Mouse (Mus musculus) liver, embryonic 13.5 days (tissue): Measurements from ENCODE around the gene Rasgef1b. TPM values are rescaled to one million over a fixed set of nuclear protein-coding genes. Genes with fewer than 3 reads are reported as not detected.

Experiments used
- ATAC-seq: fragments of 200-750 bp; cut with Nextera tagmentation; 2 replicates; pipeline ENCODE4 v1.8.0; 2017; ENCODE audit warnings: low read depth, mild to moderate bottlenecking, moderate number of reproducible peaks, moderate library complexity
- DNase-seq: peaks from one replicate; pipeline ENCODE4 v3.0.0; 2022
- H3K27ac ChIP-seq: fragments of 300-500 bp; sonication (generic); 2 replicates; pipeline ENCODE4 v1.5.1; 2015; ENCODE audit warnings: moderate library complexity, mild to moderate bottlenecking, inconsistent platforms
- H3K27me3 ChIP-seq: fragments of 300-500 bp; sonication (generic); 2 replicates; pipeline ENCODE4 v1.6.1; 2015; ENCODE audit warnings: mild to moderate bottlenecking, inconsistent platforms
- H3K36me3 ChIP-seq: fragments of 300-500 bp; sonication (generic); 2 replicates; pipeline ENCODE4 v1.6.1; 2015; ENCODE audit warnings: mild to moderate bottlenecking, inconsistent platforms
- H3K4me1 ChIP-seq: fragments of 300-500 bp; sonication (generic); replicated peaks from 2 replicates; pipeline ENCODE4 v1.6.1; 2015; ENCODE audit warnings: inconsistent platforms
- H3K4me2 ChIP-seq: fragments of 300-500 bp; sonication (generic); 2 replicates; pipeline ENCODE4 v1.6.1; 2015; ENCODE audit warnings: inconsistent platforms, mild to moderate bottlenecking, moderate library complexity
- H3K4me3 ChIP-seq: fragments of 300-500 bp; sonication (generic); replicated peaks from 2 replicates; pipeline ENCODE4 v1.5.1; 2015; ENCODE audit warnings: mild to moderate bottlenecking, inconsistent platforms
- H3K9ac ChIP-seq: fragments of 300-500 bp; sonication (generic); 2 replicates; pipeline ENCODE4 v1.6.1; 2015; ENCODE audit warnings: mild to moderate bottlenecking, inconsistent platforms
- H3K9me3 ChIP-seq: fragments of 300-500 bp; sonication (generic); replicated peaks from 2 replicates; pipeline ENCODE4 v1.6.1; 2016; ENCODE audit warnings: inconsistent platforms
- WGBS: fragments of 180-500 bp; shearing (Covaris S2); methylation state at CpG from one replicate; pipeline ENCODE4 v1.1.7; 2015; ENCODE audit not compliant: insufficient replicate concordance; 5-methylcytosine and 5-hydroxymethylcytosine counted together
- polyA plus RNA-seq: library from polyadenylated mRNA; unstranded; fragments of >200 nt; fragmentation: Nextera tagmentation; extraction: Ambion mirVana; gene quantifications from 2 replicates; pipeline ENCODE4 v1.2.1, GENCODE M21; 2015

Gene Rasgef1b
- polyA plus RNA-seq, 1 experiment from 2014 or later = 4.3 TPM

- H3K36me3 ChIP-seq = no peaks in the 10 kb centered on the region
- no peak overlapping the region for H3K27ac ChIP-seq
- no peak overlapping the region for H3K9ac ChIP-seq
- no peaks in the 10 kb centered on the region for H3K9me3 ChIP-seq
- peaks cover 2% of the 10 kb centered on the region; the same call in 1 of the 2 replicates for H3K4me1 ChIP-seq
- no peak overlapping the region for H3K4me3 ChIP-seq
- 70% methylated on average over 8 of the region's 8 CpGs for WGBS
- DNase-seq (no peak), ATAC-seq (no peak)
- no peaks in the 10 kb centered on the region for H3K27me3 ChIP-seq
- H3K4me2 ChIP-seq = no peak overlapping the region
Observed at GRCm38 (mm10) chr5:99432471-99432870, 296.4 kb downstream of the Rasgef1b start.

GRCm38 (mm10) chr5:99429273-99429672 lies 299.6 kb downstream of the Rasgef1b start:
- no peaks in the 10 kb centered on the region for H3K27me3 ChIP-seq
- H3K4me1 ChIP-seq = no peaks in the 10 kb centered on the region; the same call in 1 of the 2 replicates
- no peak overlapping the region for H3K27ac ChIP-seq
- no peak for ATAC-seq
- DNase-seq = no peak
- H3K36me3 ChIP-seq = no peaks in the 10 kb centered on the region
- H3K9ac ChIP-seq = no peak overlapping the region
- no peak overlapping the region for H3K4me3 ChIP-seq
- no peaks in the 10 kb centered on the region for H3K9me3 ChIP-seq
- H3K4me2 ChIP-seq = no peak overlapping the region
- WGBS = 68% methylated on average over 8 of the region's 8 CpGs

- Histone ChIP-seq H3K4me3 (no peak overlapping the region), H3K27me3 (no peaks in the 10 kb centered on the region), H3K36me3 (no peaks in the 10 kb centered on the region), H3K9me3 (no peaks in the 10 kb centered on the region), H3K27ac (no peak overlapping the region), H3K4me2 (no peak overlapping the region), H3K4me1 (no peaks in the 10 kb centered on the region; the same call in 1 of the 2 replicates), H3K9ac (no peak overlapping the region)
- no peak for DNase-seq
- WGBS = 47% methylated on average over 5 of the region's 5 CpGs
- ATAC-seq = no peak
Observed at GRCm38 (mm10) chr5:99428648-99429047, 300.2 kb downstream of the Rasgef1b start.

GRCm38 (mm10) chr5:99423271-99423670 lies 305.6 kb downstream of the Rasgef1b start:
- no peak overlapping the region for H3K27ac ChIP-seq
- 61% methylated on average over 5 of the region's 5 CpGs for WGBS

GRCm38 (mm10) chr5:99422856-99423255 lies 306.0 kb downstream of the Rasgef1b start:
- ATAC-seq (no peak), DNase-seq (no peak)
- no peaks in the 10 kb centered on the region for H3K9me3 ChIP-seq
- no peak overlapping the region for H3K4me2 ChIP-seq
- no peak overlapping the region for H3K9ac ChIP-seq
- H3K27me3 ChIP-seq = no peaks in the 10 kb centered on the region
- H3K4me3 ChIP-seq = no peak overlapping the region
- 73% methylated on average over 4 of the region's 4 CpGs for WGBS
- no peak overlapping the region for H3K27ac ChIP-seq
- peaks cover 6% of the 10 kb centered on the region; the same call in 1 of the 2 replicates for H3K4me1 ChIP-seq
- H3K36me3 ChIP-seq = no peaks in the 10 kb centered on the region

More at GRCm38 (mm10) chr5:99423271-99423670, 305.6 kb downstream of the Rasgef1b start:
- H3K27me3 ChIP-seq = no peaks in the 10 kb centered on the region
- H3K36me3 ChIP-seq = no peaks in the 10 kb centered on the region
- H3K4me3 ChIP-seq = no peak overlapping the region
- DNase-seq (no peak), ATAC-seq (no peak)
- H3K9ac ChIP-seq = no peak overlapping the region
- no peak overlapping the region for H3K4me2 ChIP-seq
- H3K9me3 ChIP-seq = no peaks in the 10 kb centered on the region
- peaks cover 6% of the 10 kb centered on the region; the same call in 1 of the 2 replicates for H3K4me1 ChIP-seq

GRCm38 (mm10) chr5:99422092-99422491 lies 306.8 kb downstream of the Rasgef1b start:
- Histone ChIP-seq H3K27me3 (no peaks in the 10 kb centered on the region), H3K27ac (no peak overlapping the region), H3K4me2 (no peak overlapping the region), H3K36me3 (no peaks in the 10 kb centered on the region), H3K4me1 (peaks cover 6% of the 10 kb centered on the region; the same call in 1 of the 2 replicates), H3K4me3 (no peak overlapping the region), H3K9me3 (no peaks in the 10 kb centered on the region), H3K9ac (no peak overlapping the region)
- ATAC-seq = peak; percentile 66
- WGBS = 59% methylated on average over 6 of the region's 6 CpGs
- no peak for DNase-seq

GRCm38 (mm10) chr5:99419872-99420271 lies 309.0 kb downstream of the Rasgef1b start:
- DNase-seq (no peak), ATAC-seq (no peak)
- 40% methylated on average over 2 of the region's 2 CpGs for WGBS
- Histone ChIP-seq H3K4me3 (no peak overlapping the region), H3K36me3 (no peaks in the 10 kb centered on the region), H3K27me3 (no peaks in the 10 kb centered on the region), H3K4me2 (no peak overlapping the region), H3K9me3 (no peaks in the 10 kb centered on the region), H3K4me1 (peaks cover 6% of the 10 kb centered on the region; the same call in 1 of the 2 replicates), H3K27ac (no peak overlapping the region), H3K9ac (no peak overlapping the region)

GRCm38 (mm10) chr5:99416902-99417301 lies 312.0 kb downstream of the Rasgef1b start:
- ATAC-seq = no peak
- Histone ChIP-seq H3K9me3 (no peaks in the 10 kb centered on the region), H3K27me3 (no peaks in the 10 kb centered on the region), H3K9ac (no peak overlapping the region), H3K4me1 (peaks cover 6% of the 10 kb centered on the region; the same call in 1 of the 2 replicates), H3K36me3 (no peaks in the 10 kb centered on the region), H3K27ac (no peak overlapping the region), H3K4me3 (no peak overlapping the region), H3K4me2 (no peak overlapping the region)
- no peak for DNase-seq
- 77% methylated on average over 21 of the region's 21 CpGs for WGBS

GRCm38 (mm10) chr5:99415676-99416075 lies 313.2 kb downstream of the Rasgef1b start:
- H3K9ac ChIP-seq = no peak overlapping the region
- ATAC-seq (no peak), DNase-seq (no peak)
- H3K27ac ChIP-seq = no peak overlapping the region
- H3K4me2 ChIP-seq = no peak overlapping the region
- H3K27me3 ChIP-seq = no peaks in the 10 kb centered on the region
- H3K9me3 ChIP-seq = no peaks in the 10 kb centered on the region
- 79% methylated on average over 12 of the region's 12 CpGs for WGBS
- no peak overlapping the region for H3K4me3 ChIP-seq
- no peaks in the 10 kb centered on the region for H3K36me3 ChIP-seq
- H3K4me1 ChIP-seq = no peaks in the 10 kb centered on the region

GRCm38 (mm10) chr5:99415049-99415448 lies 313.8 kb downstream of the Rasgef1b start:
- H3K4me3 ChIP-seq = no peak overlapping the region
- WGBS = 51% methylated on average over 2 of the region's 2 CpGs
- ATAC-seq (no peak), DNase-seq (no peak)
- no peak overlapping the region for H3K4me2 ChIP-seq
- H3K27me3 ChIP-seq = no peaks in the 10 kb centered on the region
- no peak overlapping the region for H3K27ac ChIP-seq
- H3K36me3 ChIP-seq = no peaks in the 10 kb centered on the region
- no peaks in the 10 kb centered on the region for H3K9me3 ChIP-seq
- no peaks in the 10 kb centered on the region for H3K4me1 ChIP-seq
- H3K9ac ChIP-seq = no peak overlapping the region

- H3K4me1 ChIP-seq = no peaks in the 10 kb centered on the region
- no peak overlapping the region for H3K4me2 ChIP-seq
- no peak overlapping the region for H3K27ac ChIP-seq
- no peak for ATAC-seq
- no peak overlapping the region for H3K4me3 ChIP-seq
- no peaks in the 10 kb centered on the region for H3K27me3 ChIP-seq
- DNase-seq = no peak
- WGBS = 68% methylated on average over 6 of the region's 6 CpGs
- no peaks in the 10 kb centered on the region for H3K36me3 ChIP-seq
- H3K9ac ChIP-seq = no peak overlapping the region
- H3K9me3 ChIP-seq = no peaks in the 10 kb centered on the region
Observed at GRCm38 (mm10) chr5:99414293-99414692, 314.6 kb downstream of the Rasgef1b start.

- no peak for ATAC-seq
- no peak overlapping the region for H3K27ac ChIP-seq
- WGBS = 50% methylated on average over 1 of the region's 1 CpGs
Observed at GRCm38 (mm10) chr5:99413851-99414250, 315.0 kb downstream of the Rasgef1b start.

More at GRCm38 (mm10) chr5:99413851-99414250, 315.0 kb downstream of the Rasgef1b start:
- H3K9ac ChIP-seq = no peak overlapping the region
- no peaks in the 10 kb centered on the region for H3K36me3 ChIP-seq
- H3K9me3 ChIP-seq = no peaks in the 10 kb centered on the region
- H3K4me2 ChIP-seq = no peak overlapping the region
- no peaks in the 10 kb centered on the region for H3K4me1 ChIP-seq
- no peak overlapping the region for H3K4me3 ChIP-seq
- no peaks in the 10 kb centered on the region for H3K27me3 ChIP-seq
- no peak for DNase-seq
